Mouse (Mus musculus): ENCODE measurements at regions not wholly inside any gene's neighbourhood (a gene's known extent, or its start where the extent isn't known, plus 50 kb on each side); places are given as distances from the start of the nearest gene placed in this dataset.
"Not testable (repeated sequence)": the region's sequence is repeated elsewhere in the genome, so short reads cannot be mapped to it uniquely, and the experiment has no call there.

DNA sequence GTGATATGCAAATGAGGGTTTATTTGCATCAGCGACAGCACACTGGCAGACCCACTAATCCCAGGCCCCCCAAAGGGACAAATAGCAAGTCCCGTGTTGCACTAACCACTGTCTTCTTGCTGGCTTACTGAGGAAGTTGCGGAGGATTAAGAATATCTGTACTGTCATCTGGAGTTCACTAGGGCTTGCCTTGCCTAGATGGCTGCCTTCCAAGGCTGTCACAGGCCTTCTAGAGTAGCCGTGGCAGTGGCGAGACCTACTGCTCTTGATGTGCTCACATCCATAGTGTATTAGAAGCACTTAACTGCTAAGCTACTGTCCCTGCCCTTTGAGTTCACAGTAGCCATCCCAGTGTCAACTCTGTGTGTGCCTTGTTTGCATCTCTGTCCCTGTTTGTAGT lies 58.4 kb upstream of the Atxn1 start:
- no peak overlapping the region for H3K27ac ChIP-seq
- 53% methylated on average over 5 of the region's 5 CpGs for WGBS

DNA sequence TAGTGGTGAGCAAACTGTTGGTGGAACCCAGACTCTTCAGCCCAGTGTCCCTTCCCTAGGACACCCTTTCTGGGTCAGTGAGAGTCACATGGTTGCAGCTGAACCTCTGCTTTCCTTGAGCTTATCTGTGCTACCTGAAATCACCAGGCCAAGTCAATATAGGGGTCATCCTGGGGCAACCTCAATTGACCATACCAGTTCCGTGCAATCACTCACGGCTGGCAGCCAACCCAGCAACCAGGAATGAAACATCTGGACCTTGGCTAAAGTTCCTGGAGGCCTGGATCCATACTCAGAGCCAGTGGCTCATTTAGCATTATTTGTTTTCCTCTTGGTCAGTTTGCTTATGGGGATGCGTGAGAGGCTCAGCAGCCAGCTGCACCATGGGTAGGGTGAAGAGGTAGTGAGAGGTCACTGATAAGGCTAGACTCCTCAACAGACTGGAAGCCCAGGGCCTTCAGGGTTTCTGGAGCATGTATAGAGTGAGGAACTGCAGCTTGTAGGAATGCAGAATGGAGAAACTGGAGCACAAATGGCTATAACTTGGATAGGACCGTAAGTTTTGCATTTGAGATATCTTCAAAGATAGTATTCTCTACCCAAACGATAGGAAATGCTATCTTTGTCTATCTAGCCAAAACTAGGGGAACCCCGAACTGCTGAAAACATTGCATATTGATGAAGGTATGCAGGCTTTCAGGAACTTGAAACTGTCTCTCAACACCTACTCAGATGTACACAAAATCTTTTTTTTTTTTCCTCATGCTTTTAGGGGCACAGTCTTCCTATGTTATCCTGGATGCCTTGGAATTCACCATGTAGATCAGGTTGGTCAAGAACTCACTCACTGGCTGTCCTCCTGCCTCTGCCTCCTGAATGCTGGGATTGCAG lies 56.4 kb upstream of the Atxn1 start:
- Histone ChIP-seq H3K36me3 (no peaks in the 10 kb centered on the region), H3K9ac (no peak overlapping the region), H3K4me3 (no peak overlapping the region), H3K27ac (no peak overlapping the region), H3K27me3 (no peaks in the 10 kb centered on the region), H3K9me3 (no peaks in the 10 kb centered on the region), H3K4me1 (peaks cover 25% of the 10 kb centered on the region), H3K4me2 (replicated peaks) (no peak overlapping the region)
- no peak for ATAC-seq (ENCODE audit: insufficient number of reproducible peaks, insufficient read depth, low FRiP score, low TSS enrichment)
- WGBS, result 78% methylated on average over 6 of the region's 6 CpGs

More for the DNA sequence above, 58.4 kb upstream of the Atxn1 start:
- Histone ChIP-seq H3K4me3 (no peak overlapping the region), H3K4me1 (peaks cover 25% of the 10 kb centered on the region), H3K9me3 (no peaks in the 10 kb centered on the region), H3K4me2 (replicated peaks) (no peak overlapping the region), H3K9ac (no peak overlapping the region), H3K27me3 (no peaks in the 10 kb centered on the region), H3K36me3 (no peaks in the 10 kb centered on the region)
- ATAC-seq (ENCODE audit: insufficient number of reproducible peaks, insufficient read depth, low FRiP score, low TSS enrichment), result no peak

DNA sequence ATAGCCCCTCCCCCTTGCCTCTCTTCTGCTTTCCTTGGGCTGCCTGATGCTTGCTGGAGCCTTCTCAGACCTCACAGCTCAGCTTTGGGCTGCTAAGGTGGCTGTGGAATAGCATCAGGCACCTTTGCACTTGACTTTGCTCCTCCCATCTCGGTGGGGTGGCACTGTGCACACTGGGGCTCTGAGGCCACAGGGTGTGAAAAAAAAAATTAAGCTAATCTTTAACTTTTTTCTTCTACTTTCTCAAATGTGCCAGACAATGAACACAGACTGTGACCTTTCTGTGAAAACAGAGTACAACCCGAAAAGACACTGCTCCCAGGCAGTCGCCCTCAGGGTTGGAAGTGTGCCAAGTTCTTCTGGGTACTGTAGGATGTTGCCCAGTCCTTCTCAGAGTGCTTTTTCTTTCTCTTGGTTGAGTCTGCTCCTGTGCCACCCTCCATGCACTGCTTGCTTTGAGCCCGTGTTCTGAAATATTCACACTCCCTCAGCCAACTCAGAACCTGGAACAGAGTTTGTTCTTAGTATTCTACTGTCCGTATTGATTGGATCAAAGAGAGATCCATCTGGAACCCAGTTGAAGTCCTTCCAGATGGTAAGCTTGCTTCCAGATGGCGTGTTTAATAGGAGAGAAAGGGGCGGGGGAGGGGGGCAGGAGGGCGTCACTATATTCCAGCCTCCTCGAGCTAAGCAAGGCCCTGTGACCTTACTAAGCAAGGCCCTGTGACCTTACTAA lies 54.8 kb upstream of the Atxn1 start:
- no peaks in the 10 kb centered on the region for H3K27me3 ChIP-seq
- no peak overlapping the region for H3K4me2 ChIP-seq (replicated peaks)
- H3K9me3 ChIP-seq, result no peaks in the 10 kb centered on the region
- peaks cover 25% of the 10 kb centered on the region for H3K4me1 ChIP-seq
- 29% methylated on average over 9 of the region's 9 CpGs for WGBS
- H3K4me3 ChIP-seq, result no peak overlapping the region
- no peak overlapping the region for H3K27ac ChIP-seq
- H3K36me3 ChIP-seq, result no peaks in the 10 kb centered on the region
- H3K9ac ChIP-seq, result no peak overlapping the region
- no peak for ATAC-seq (ENCODE audit: insufficient number of reproducible peaks, insufficient read depth, low FRiP score, low TSS enrichment)

DNA sequence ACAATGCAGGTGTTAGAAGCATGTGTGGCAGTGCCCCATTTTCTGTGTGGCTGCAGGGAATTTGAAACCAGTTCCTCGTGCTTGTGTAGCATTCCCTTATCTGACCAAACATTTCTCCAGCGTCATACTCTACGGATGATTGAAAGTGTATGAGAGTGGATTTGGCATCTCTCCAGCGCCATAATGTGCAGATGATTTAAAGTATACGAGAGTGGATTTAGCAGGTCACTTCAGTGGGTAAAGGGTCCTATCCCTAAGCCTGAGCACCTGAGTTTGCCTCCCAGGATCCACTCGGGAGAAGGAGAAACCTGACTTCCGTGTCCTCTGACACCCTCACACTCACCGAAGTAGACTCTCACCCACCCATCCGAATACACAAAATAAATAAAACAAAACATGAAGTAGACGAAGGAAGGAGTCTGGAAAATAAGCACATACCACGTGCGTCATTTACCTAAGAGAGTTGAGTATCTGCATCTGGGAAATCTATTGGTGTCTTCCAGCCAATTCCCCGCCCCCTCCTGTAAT lies 54.2 kb upstream of the Atxn1 start:
- no peak for ATAC-seq (ENCODE audit: insufficient number of reproducible peaks, insufficient read depth, low FRiP score, low TSS enrichment)
- H3K36me3 ChIP-seq, result no peaks in the 10 kb centered on the region
- WGBS, result 61% methylated on average over 13 of the region's 13 CpGs

DNA sequence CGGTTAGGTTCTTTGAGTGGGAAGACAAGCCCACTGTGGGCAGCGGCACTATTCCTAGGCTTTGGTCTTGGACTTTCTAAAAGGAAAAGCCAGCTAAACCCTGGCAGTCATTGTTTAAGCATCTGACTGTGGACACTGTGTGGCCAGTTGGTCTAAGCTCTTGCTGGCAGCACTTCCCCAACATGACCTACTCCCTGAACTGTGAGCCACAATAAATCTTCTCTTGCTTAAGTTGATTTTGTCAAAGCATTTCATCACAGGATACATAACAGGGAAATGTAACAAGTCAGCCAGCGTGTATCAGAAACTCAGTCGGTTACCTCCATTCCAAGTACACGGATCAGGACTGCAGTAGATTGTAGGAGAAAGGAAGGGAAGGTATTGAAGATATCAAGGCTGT lies 52.9 kb upstream of the Atxn1 start:
- no peak overlapping the region for H3K4me3 ChIP-seq

More for the DNA sequence above, 54.2 kb upstream of the Atxn1 start:
- Histone ChIP-seq H3K27me3 (no peaks in the 10 kb centered on the region), H3K4me3 (no peak overlapping the region), H3K27ac (no peak overlapping the region), H3K4me1 (peaks cover 25% of the 10 kb centered on the region), H3K9ac (no peak overlapping the region), H3K4me2 (replicated peaks) (no peak overlapping the region), H3K9me3 (no peaks in the 10 kb centered on the region)

DNA sequence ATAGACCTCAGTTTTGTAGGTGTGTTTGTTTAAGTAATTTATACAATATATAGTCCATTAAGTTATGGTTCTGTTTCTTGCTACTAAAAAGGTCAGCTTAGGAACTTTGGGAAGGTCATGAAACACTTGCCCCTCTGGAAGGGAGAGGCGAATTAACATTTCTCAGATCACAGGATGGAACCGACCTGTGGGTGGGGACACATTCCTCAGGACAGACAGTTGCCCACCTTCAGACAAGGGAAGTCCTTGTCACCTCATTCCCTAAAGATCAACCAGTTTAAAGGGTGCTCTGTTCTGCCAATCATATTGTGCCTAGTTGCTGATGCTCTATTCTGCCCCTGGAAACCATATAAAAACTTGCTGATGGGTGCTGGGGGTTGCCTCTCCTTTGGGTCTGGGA lies 52.2 kb upstream of the Atxn1 start:
- not testable (repeated sequence) for H3K9ac ChIP-seq; ATAC-seq (ENCODE audit: insufficient number of reproducible peaks, insufficient read depth, low FRiP score, low TSS enrichment); H3K36me3 ChIP-seq; H3K27me3 ChIP-seq; H3K4me3 ChIP-seq; H3K27ac ChIP-seq; H3K4me2 ChIP-seq (replicated peaks); H3K9me3 ChIP-seq
- 62% methylated on average over 2 of the region's 2 CpGs for WGBS
- peaks cover 21% of the 10 kb centered on the region for H3K4me1 ChIP-seq

More for the DNA sequence above, 52.9 kb upstream of the Atxn1 start:
- peaks cover 23% of the 10 kb centered on the region for H3K4me1 ChIP-seq
- no peaks in the 10 kb centered on the region for H3K9me3 ChIP-seq
- WGBS, result 91% methylated on average over 5 of the region's 5 CpGs
- no peaks in the 10 kb centered on the region for H3K27me3 ChIP-seq
- H3K27ac ChIP-seq, result no peak overlapping the region
- no peak overlapping the region for H3K9ac ChIP-seq
- no peak for ATAC-seq (ENCODE audit: insufficient number of reproducible peaks, insufficient read depth, low FRiP score, low TSS enrichment)
- H3K4me2 ChIP-seq (replicated peaks), result no peak overlapping the region
- H3K36me3 ChIP-seq, result no peaks in the 10 kb centered on the region

DNA sequence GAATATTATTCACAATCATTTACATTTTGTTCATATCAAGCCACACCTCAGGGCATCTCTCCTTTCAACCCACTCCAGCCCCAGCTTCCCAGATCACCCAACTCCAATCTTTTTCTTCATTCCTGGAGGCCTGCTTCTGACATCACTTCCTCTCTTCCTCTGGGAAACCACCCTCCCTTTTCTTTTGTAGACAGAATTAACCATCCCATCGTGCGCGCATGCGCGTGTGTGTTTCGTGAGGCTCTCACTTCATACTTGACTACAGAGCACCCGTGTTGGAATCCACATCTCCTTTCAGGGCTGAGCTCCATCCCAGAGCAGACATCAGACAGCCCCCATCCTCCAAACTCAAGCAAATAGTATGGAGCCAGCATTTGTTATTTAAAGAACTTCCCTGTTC lies 50.4 kb upstream of the Atxn1 start:
- H3K4me1 ChIP-seq, result peaks cover 17% of the 10 kb centered on the region
- H3K27me3 ChIP-seq, result no peaks in the 10 kb centered on the region
- no peak overlapping the region for H3K4me2 ChIP-seq (replicated peaks)
- H3K36me3 ChIP-seq, result no peaks in the 10 kb centered on the region
- no peaks in the 10 kb centered on the region for H3K9me3 ChIP-seq
- no peak overlapping the region for H3K27ac ChIP-seq
- WGBS, result 85% methylated on average over 7 of the region's 7 CpGs
- H3K9ac ChIP-seq, result no peak overlapping the region
- H3K4me3 ChIP-seq, result no peak overlapping the region
- ATAC-seq (ENCODE audit: insufficient number of reproducible peaks, insufficient read depth, low FRiP score, low TSS enrichment), result no peak

DNA sequence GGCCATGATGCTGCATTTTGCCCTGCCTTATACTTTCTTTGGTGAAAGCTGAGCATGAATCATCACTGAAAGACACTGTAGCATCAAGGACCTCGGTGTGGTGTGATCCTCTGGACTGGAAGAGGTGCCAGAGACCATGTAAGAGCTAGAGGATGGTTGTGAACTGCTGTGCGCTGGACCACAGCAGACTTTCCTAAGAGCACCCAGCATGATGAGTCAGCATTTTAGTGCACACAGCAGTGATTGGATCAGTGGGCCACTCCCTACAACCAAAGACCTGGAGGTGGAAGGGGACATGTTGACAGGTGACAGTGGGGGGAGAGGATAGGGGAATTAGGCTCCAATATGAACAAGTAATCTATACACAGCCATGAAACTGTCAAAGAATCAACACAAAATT lies 49.8 kb upstream of the Atxn1 start:
- peaks cover 12% of the 10 kb centered on the region for H3K4me1 ChIP-seq
- no peaks in the 10 kb centered on the region for H3K36me3 ChIP-seq
- no peaks in the 10 kb centered on the region for H3K9me3 ChIP-seq
- H3K4me3 ChIP-seq, result no peak overlapping the region
- 79% methylated on average over 2 of the region's 2 CpGs for WGBS
- no peak overlapping the region for H3K27ac ChIP-seq
- no peak overlapping the region for H3K9ac ChIP-seq
- no peak for ATAC-seq (ENCODE audit: insufficient number of reproducible peaks, insufficient read depth, low FRiP score, low TSS enrichment)
- no peaks in the 10 kb centered on the region for H3K27me3 ChIP-seq
- H3K4me2 ChIP-seq (replicated peaks), result no peak overlapping the region
